Mouse (Mus musculus): ENCODE measurements around the gene Bmper.
A peak's percentile ranks its signal among the peaks of the same experiment; 100 is the strongest.

Gene Bmper

GRCm38 (mm10) chr9:23235368-23236002, 12.6 kb downstream of the Bmper start:
- DNase-seq (ENCODE audit: inconsistent ontology term): no peak

GRCm38 (mm10) chr9:23236635-23237279, 13.9 kb downstream of the Bmper start:
- DNase-seq (ENCODE audit: inconsistent ontology term): no peak

GRCm38 (mm10) chr9:23239011-23239410, 16.1 kb downstream of the Bmper start:
- no peak for DNase-seq (ENCODE audit: inconsistent ontology term)

GRCm38 (mm10) chr9:23242911-23243310, 20.0 kb downstream of the Bmper start:
- DNase-seq (ENCODE audit: inconsistent ontology term): peak; percentile 92

- no peak for DNase-seq (ENCODE audit: inconsistent ontology term)
These were observed 21.0 kb downstream of the Bmper start for GRCm38 (mm10) chr9:23243869-23244268.

- no peak for DNase-seq (ENCODE audit: inconsistent ontology term)
These were observed 23.5 kb downstream of the Bmper start for GRCm38 (mm10) chr9:23246389-23246788.

- DNase-seq (ENCODE audit: inconsistent ontology term): peak; percentile 79
These were observed 27.1 kb downstream of the Bmper start for GRCm38 (mm10) chr9:23250026-23250425.

GRCm38 (mm10) chr9:23251001-23251400, 28.1 kb downstream of the Bmper start:
- peak; percentile 19 for DNase-seq (ENCODE audit: inconsistent ontology term)

GRCm38 (mm10) chr9:23253624-23254023, 30.7 kb downstream of the Bmper start:
- DNase-seq (ENCODE audit: inconsistent ontology term): no peak

GRCm38 (mm10) chr9:23254237-23255214, 31.6 kb downstream of the Bmper start:
- peak; percentile 25 for DNase-seq (ENCODE audit: inconsistent ontology term)

GRCm38 (mm10) chr9:23255841-23256240, 33.0 kb downstream of the Bmper start:
- DNase-seq (ENCODE audit: inconsistent ontology term): peak; percentile 22

GRCm38 (mm10) chr9:23256576-23256975, 33.7 kb downstream of the Bmper start:
- DNase-seq (ENCODE audit: inconsistent ontology term): no peak

- no peak for DNase-seq (ENCODE audit: inconsistent ontology term)
These were observed 39.0 kb downstream of the Bmper start for GRCm38 (mm10) chr9:23261834-23262233.

GRCm38 (mm10) chr9:23262851-23263250, 40.0 kb downstream of the Bmper start:
- DNase-seq (ENCODE audit: inconsistent ontology term): no peak

- no peak for DNase-seq (ENCODE audit: inconsistent ontology term)
These were observed 41.6 kb downstream of the Bmper start for GRCm38 (mm10) chr9:23264471-23264870.

GRCm38 (mm10) chr9:23268609-23269008, 45.7 kb downstream of the Bmper start:
- DNase-seq (ENCODE audit: inconsistent ontology term): peak; percentile 36

GRCm38 (mm10) chr9:23269087-23269486, 46.2 kb downstream of the Bmper start:
- DNase-seq (ENCODE audit: inconsistent ontology term): no peak

GRCm38 (mm10) chr9:23276244-23276643, 53.4 kb downstream of the Bmper start:
- DNase-seq (ENCODE audit: inconsistent ontology term): no peak

GRCm38 (mm10) chr9:23284940-23285460, 62.1 kb downstream of the Bmper start:
- DNase-seq (ENCODE audit: inconsistent ontology term): no peak

- no peak for DNase-seq (ENCODE audit: inconsistent ontology term)
These were observed 70.7 kb downstream of the Bmper start for GRCm38 (mm10) chr9:23293574-23293973.

GRCm38 (mm10) chr9:23295569-23295968, 72.7 kb downstream of the Bmper start:
- DNase-seq (ENCODE audit: inconsistent ontology term): no peak
